Mouse (Mus musculus) layer of hippocampus, adult 8-10 months (tissue): ENCODE measurements at regions not wholly inside any gene's neighbourhood (a gene's known extent, or its start where the extent isn't known, plus 50 kb on each side); places are given as distances from the start of the nearest gene placed in this dataset.

Experiments used
- DNase-seq, 2 experiments: peaks; one replicate each; pipeline ENCODE4 v3.0.0; 2022; ENCODE audit warnings: low spot score in 2 of 2

DNA sequence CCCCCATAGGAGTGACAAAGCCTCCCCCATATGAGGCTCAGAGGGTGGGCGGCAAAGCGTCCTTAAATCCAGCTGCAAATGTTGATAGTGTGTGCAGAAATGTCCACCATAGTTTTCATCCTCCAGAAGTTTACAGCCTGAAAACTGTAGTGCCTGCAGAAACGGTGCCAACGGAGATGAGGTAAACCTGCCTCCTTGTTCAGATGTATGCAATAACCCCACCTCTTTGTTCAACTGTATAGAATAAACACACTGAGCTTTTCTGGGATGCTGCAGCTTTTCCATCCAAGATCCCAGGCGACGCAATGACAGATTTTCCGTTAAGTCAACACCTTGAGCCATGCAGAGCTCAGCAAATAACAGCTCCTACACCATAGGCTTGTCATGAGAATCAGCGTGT, 57.3 kb upstream of the Cd180 start:
- DNase-seq, result no peak

DNA sequence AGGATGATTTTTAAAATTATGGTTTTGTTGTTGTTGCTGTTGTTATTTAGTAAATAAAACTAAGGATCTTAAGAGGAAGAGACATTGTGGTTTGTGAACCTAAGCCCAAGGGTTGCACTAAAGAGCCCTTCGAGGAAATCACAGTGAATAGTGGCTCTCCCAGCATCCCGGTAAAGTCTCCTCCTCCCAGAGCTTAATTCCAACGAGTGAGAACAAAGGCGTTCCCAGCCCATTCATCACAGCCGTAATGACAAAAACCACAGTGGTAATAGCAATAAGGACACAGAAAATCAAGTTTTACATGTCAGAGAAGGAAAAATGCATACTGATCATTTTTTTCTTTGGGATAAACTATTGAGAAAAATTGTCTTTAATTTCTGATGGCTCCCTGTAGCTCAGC, 56.3 kb upstream of the Cd180 start:
- no peak for DNase-seq

DNA sequence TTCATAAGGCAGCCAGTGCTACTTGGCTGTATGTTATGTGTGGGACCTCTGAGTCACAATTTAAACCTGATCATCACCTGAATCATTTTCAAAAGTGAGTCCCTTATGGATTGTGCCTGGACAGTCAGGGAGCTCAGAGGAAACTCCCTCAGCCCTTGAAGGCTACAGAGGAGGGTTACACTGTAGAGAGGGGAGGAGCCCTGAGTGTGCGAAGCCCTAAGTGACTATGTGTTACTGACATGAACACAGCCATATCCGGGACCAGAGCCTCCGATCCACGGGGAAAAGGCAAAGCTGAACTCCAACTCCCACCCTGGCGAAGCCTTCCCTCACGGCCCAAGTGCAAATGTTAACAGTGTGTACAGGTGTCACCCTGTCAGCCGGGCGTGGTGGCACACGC, 53.7 kb upstream of the Cd180 start:
- no peak for DNase-seq

DNA sequence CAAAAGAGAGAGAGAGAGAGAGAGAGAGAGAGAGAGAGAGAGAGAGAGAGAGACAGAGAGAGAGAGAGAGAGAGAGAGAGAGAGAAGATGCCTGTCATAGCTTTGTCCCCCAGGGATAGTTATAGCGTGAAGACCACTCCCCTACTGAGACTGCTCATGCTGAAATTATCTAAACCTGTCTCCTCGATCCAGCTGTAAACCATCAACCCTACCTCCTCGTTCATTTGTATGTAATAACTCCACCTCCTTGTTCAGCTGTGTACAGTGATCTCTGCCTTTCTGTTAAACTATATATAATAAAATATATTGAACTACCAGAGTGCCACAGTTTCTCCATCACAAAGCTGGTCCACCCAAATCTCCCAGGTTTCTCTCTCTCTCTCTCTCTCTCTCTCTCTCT, 53.2 kb upstream of the Cd180 start:
- DNase-seq, result no peak
